Mouse (Mus musculus): ENCODE results near the gene Ogfod3. TPM values are rescaled to one million over a fixed set of nuclear protein-coding genes. Genes with fewer than 3 reads are reported as not detected.

Gene Ogfod3
- polyA plus RNA-seq, 2 experiments: 5.6 to 13.3 TPM

- DNase-seq (ENCODE audit: low read depth in 3 of 3, low spot score in 3 of 3): no peak
- no peaks in the 10 kb centered on the region for H3K36me3 ChIP-seq (replicated peaks; ENCODE audit: control insufficient read depth, insufficient read depth, low read depth)
- no peak overlapping the region for H3K4me3 ChIP-seq (ENCODE audit: insufficient read depth in 1 of 2, low read depth in 2 of 2, low read length in 2 of 2)
- peaks cover 5 to 6% of the 10 kb centered on the region in 2 experiments for H3K4me1 ChIP-seq (replicated peaks; ENCODE audit: control insufficient read depth in 2 of 2, insufficient read depth in 2 of 2, low read length in 1 of 2)
- no peak overlapping the region for H3K27ac ChIP-seq
- H3K27me3 ChIP-seq (ENCODE audit: control insufficient read depth, insufficient read depth, low read length): no peaks in the 10 kb centered on the region
- no peak overlapping the region for H3K4me2 ChIP-seq (ENCODE audit: low read depth)
- 38% methylated on average over 1 of the region's 1 CpGs for WGBS (ENCODE audit: insufficient replicate concordance)
- no peak for TF ChIP-seq EP300 (IDR thresholded peaks at IDR 0.05; ENCODE audit: low read depth)
- no peak for TF ChIP-seq CTCF (IDR thresholded peaks at IDR 0.05; ENCODE audit: low read depth)
- H3K9ac ChIP-seq (replicated peaks): no peak overlapping the region
- no peaks in the 10 kb centered on the region for H3K9me3 ChIP-seq (ENCODE audit: control insufficient read depth, low read length)
- ATAC-seq (ENCODE audit: insufficient read depth): no peak
These were observed 74.9 kb downstream of the Ogfod3 start for GRCm38 (mm10) chr11:121129616-121130015.

Other genes with a start within 250 kb of the Ogfod3 start
- gene Csnk1d, start 213.4 kb downstream of the Ogfod3 start, polyA plus RNA-seq (2012; rRNA removed): 22.5 and 27.0 TPM in 2 replicates
- gene Csnk1d, start 213.4 kb downstream of the Ogfod3 start, polyA plus RNA-seq (2014; fragmentation: Nextera tagmentation; extraction: Ambion mirVana): 17.1 and 19.6 TPM in 2 replicates
- gene Cd7, start 165.3 kb downstream of the Ogfod3 start, polyA plus RNA-seq (2012; rRNA removed): 0.37 and 0.54 TPM in 2 replicates
- 0.56 and 0.57 TPM in 2 replicates for gene Cd7, start 165.3 kb downstream of the Ogfod3 start, polyA plus RNA-seq (2014; fragmentation: Nextera tagmentation; extraction: Ambion mirVana)
- 0.05 and 0.08 TPM in 2 replicates for gene Sectm1b, start 141.1 kb downstream of the Ogfod3 start, polyA plus RNA-seq (2012; rRNA removed)
- 0.04 TPM in 1 of 2 replicates, not detected in the other for gene Sectm1b, start 141.1 kb downstream of the Ogfod3 start, polyA plus RNA-seq (2014; fragmentation: Nextera tagmentation; extraction: Ambion mirVana)
- gene Sectm1a, start 123.5 kb downstream of the Ogfod3 start, polyA plus RNA-seq (2012; rRNA removed): 1.0 and 1.3 TPM in 2 replicates
- 0.61 and 1.0 TPM in 2 replicates for gene Sectm1a, start 123.5 kb downstream of the Ogfod3 start, polyA plus RNA-seq (2014; fragmentation: Nextera tagmentation; extraction: Ambion mirVana)
- gene Tex19.2, start 86.0 kb downstream of the Ogfod3 start, polyA plus RNA-seq (2012; rRNA removed): 0.08 and 0.10 TPM in 2 replicates
- gene Tex19.2, start 86.0 kb downstream of the Ogfod3 start, polyA plus RNA-seq (2014; fragmentation: Nextera tagmentation; extraction: Ambion mirVana): not detected in 2 replicates
- gene Tex19.1, start 58.6 kb downstream of the Ogfod3 start, polyA plus RNA-seq (2012; rRNA removed): 0.06 and 0.08 TPM in 2 replicates
- gene Tex19.1, start 58.6 kb downstream of the Ogfod3 start, polyA plus RNA-seq (2014; fragmentation: Nextera tagmentation; extraction: Ambion mirVana): not detected in 2 replicates
- not detected in 2 replicates for gene Uts2r, start 44.4 kb downstream of the Ogfod3 start, polyA plus RNA-seq (2012; rRNA removed)
- gene Uts2r, start 44.4 kb downstream of the Ogfod3 start, polyA plus RNA-seq (2014; fragmentation: Nextera tagmentation; extraction: Ambion mirVana): not detected in 2 replicates
- gene Hexdc, start 278 bp downstream of the Ogfod3 start, polyA plus RNA-seq (2012; rRNA removed): 7.4 and 8.1 TPM in 2 replicates
- 2.3 and 2.7 TPM in 2 replicates for gene Hexdc, start 278 bp downstream of the Ogfod3 start, polyA plus RNA-seq (2014; fragmentation: Nextera tagmentation; extraction: Ambion mirVana)
- gene Cybc1, start 24.6 kb upstream of the Ogfod3 start, polyA plus RNA-seq (2012; rRNA removed): 14.8 and 16.1 TPM in 2 replicates
- gene Cybc1, start 24.6 kb upstream of the Ogfod3 start, polyA plus RNA-seq (2014; fragmentation: Nextera tagmentation; extraction: Ambion mirVana): 19.7 and 20.3 TPM in 2 replicates
- 27.9 and 46.6 TPM in 2 replicates for gene Narf, start 32.5 kb upstream of the Ogfod3 start, polyA plus RNA-seq (2012; rRNA removed)
- 108 and 110 TPM in 2 replicates for gene Narf, start 32.5 kb upstream of the Ogfod3 start, polyA plus RNA-seq (2014; fragmentation: Nextera tagmentation; extraction: Ambion mirVana)
- gene Foxk2, start 55.3 kb upstream of the Ogfod3 start, polyA plus RNA-seq (2012; rRNA removed): 9.9 and 10.0 TPM in 2 replicates
- 3.1 and 4.2 TPM in 2 replicates for gene Foxk2, start 55.3 kb upstream of the Ogfod3 start, polyA plus RNA-seq (2014; fragmentation: Nextera tagmentation; extraction: Ambion mirVana)
- gene Wdr45b, start 149.7 kb upstream of the Ogfod3 start, polyA plus RNA-seq (2012; rRNA removed): 13.9 and 15.3 TPM in 2 replicates
- gene Wdr45b, start 149.7 kb upstream of the Ogfod3 start, polyA plus RNA-seq (2014; fragmentation: Nextera tagmentation; extraction: Ambion mirVana): 19.5 and 19.7 TPM in 2 replicates
- 0.14 and 0.30 TPM in 2 replicates for gene Rab40b, start 183.5 kb upstream of the Ogfod3 start, polyA plus RNA-seq (2012; rRNA removed)
- 0.21 and 0.55 TPM in 2 replicates for gene Rab40b, start 183.5 kb upstream of the Ogfod3 start, polyA plus RNA-seq (2014; fragmentation: Nextera tagmentation; extraction: Ambion mirVana)
- 19.9 and 24.4 TPM in 2 replicates for gene Fn3krp, start 216.7 kb upstream of the Ogfod3 start, polyA plus RNA-seq (2012; rRNA removed)
- gene Fn3krp, start 216.7 kb upstream of the Ogfod3 start, polyA plus RNA-seq (2014; fragmentation: Nextera tagmentation; extraction: Ambion mirVana): 23.5 and 24.2 TPM in 2 replicates
- 34.9 and 39.9 TPM in 2 replicates for gene Fn3k, start 230.2 kb upstream of the Ogfod3 start, polyA plus RNA-seq (2012; rRNA removed)
- gene Fn3k, start 230.2 kb upstream of the Ogfod3 start, polyA plus RNA-seq (2014; fragmentation: Nextera tagmentation; extraction: Ambion mirVana): 49.9 and 51.4 TPM in 2 replicates
- gene Tbcd, start 247.2 kb upstream of the Ogfod3 start, polyA plus RNA-seq (2012; rRNA removed): 15.0 and 20.4 TPM in 2 replicates
- 15.6 and 17.2 TPM in 2 replicates for gene Tbcd, start 247.2 kb upstream of the Ogfod3 start, polyA plus RNA-seq (2014; fragmentation: Nextera tagmentation; extraction: Ambion mirVana)

Data from liver, embryonic 14.5 days (tissue).